Mouse (Mus musculus) midbrain, embryonic 16.5 days (tissue): ENCODE results near the gene Sipa1l3. TPM values are rescaled to one million over a fixed set of nuclear protein-coding genes. Genes with fewer than 3 reads are reported as not detected.

ENCODE experiments used
- ATAC-seq: fragments of 200-750 bp; cut with Nextera tagmentation; 2 replicates; pipeline ENCODE4 v1.8.0; 2017; ENCODE audit warnings: moderate TSS enrichment
- H3K27ac ChIP-seq: fragments of 300-500 bp; sonication (generic); 2 replicates; pipeline ENCODE4 v1.5.1; 2014; ENCODE audit warnings: mild to moderate bottlenecking, low read length, mixed read lengths
- H3K27me3 ChIP-seq: fragments of 300-500 bp; sonication (generic); 2 replicates; pipeline ENCODE4 v1.6.1; 2014; ENCODE audit warnings: low read depth, low read length, mixed read lengths; ENCODE audit not compliant: control insufficient read depth, insufficient read depth
- H3K36me3 ChIP-seq: fragments of 300-500 bp; sonication (generic); 2 replicates; pipeline ENCODE4 v1.6.1; 2014; ENCODE audit warnings: mild to moderate bottlenecking, low read length, moderate library complexity, mixed read lengths; ENCODE audit not compliant: control insufficient read depth, insufficient read depth
- H3K4me1 ChIP-seq: fragments of 300-500 bp; sonication (generic); 2 replicates; pipeline ENCODE4 v1.6.1; 2014; ENCODE audit warnings: mild to moderate bottlenecking, low read length, mixed read lengths; ENCODE audit not compliant: control insufficient read depth, insufficient read depth
- H3K4me2 ChIP-seq: fragments of 300-500 bp; sonication (generic); 2 replicates; pipeline ENCODE4 v1.6.1; 2014; ENCODE audit warnings: mild to moderate bottlenecking, low read length, mixed read lengths
- H3K4me3 ChIP-seq: fragments of 300-500 bp; sonication (generic); 2 replicates; pipeline ENCODE4 v1.5.1; 2014; ENCODE audit warnings: low read depth, mild to moderate bottlenecking, low read length, moderate library complexity, mixed read lengths
- H3K9ac ChIP-seq: fragments of 300-500 bp; sonication (generic); 2 replicates; pipeline ENCODE4 v1.6.1; 2014; ENCODE audit warnings: low read depth, low read length, mixed read lengths
- H3K9me3 ChIP-seq: fragments of 300-500 bp; sonication (generic); replicated peaks from 2 replicates; pipeline ENCODE4 v1.6.1; 2014; ENCODE audit warnings: mild to moderate bottlenecking, low read length, mixed read lengths; ENCODE audit not compliant: control insufficient read depth, poor library complexity, severe bottlenecking
- WGBS: fragments of 180-500 bp; shearing (Covaris S2); extraction: QIAGEN DNeasy Blood & Tissue Kit; methylation state at CpG from one replicate; pipeline ENCODE4 v1.1.7; 2014; 5-methylcytosine and 5-hydroxymethylcytosine counted together
- polyA plus RNA-seq: library from polyadenylated mRNA; unstranded; fragments of >200 nt; fragmentation: Nextera tagmentation; extraction: Ambion mirVana; gene quantifications from 2 replicates; pipeline ENCODE4 v1.2.1, GENCODE M21; 2015

Sipa1l3 gene
- polyA plus RNA-seq, 1 experiment from 2014 or later = 17.3 TPM

DNA sequence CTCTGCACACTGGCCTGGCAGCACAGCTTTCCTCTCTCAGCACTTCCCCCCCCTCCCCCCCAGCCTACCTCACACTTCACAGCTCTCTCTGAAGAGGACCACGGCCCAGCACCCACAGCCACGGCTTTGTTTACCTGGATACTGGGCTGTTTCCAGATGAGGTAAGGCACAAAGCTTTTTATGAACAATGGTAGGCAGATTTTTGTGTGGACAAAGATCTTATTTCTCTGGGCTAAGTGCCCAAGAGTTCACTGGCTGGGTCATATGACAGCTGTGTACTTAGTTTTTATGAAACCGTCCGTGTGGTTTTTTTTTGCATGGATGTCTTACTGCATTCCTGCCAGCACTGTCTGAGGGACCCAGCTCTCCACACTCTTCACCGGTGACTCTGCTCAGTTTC, 93.8 kb downstream of the Sipa1l3 start:
- no peaks in the 10 kb centered on the region for H3K9me3 ChIP-seq
- H3K4me3 ChIP-seq = no peak overlapping the region
- WGBS = 57% methylated on average over 5 of the region's 5 CpGs
- no peaks in the 10 kb centered on the region for H3K27me3 ChIP-seq
- no peaks in the 10 kb centered on the region for H3K36me3 ChIP-seq
- no peak overlapping the region for H3K9ac ChIP-seq
- peaks cover 6% of the 10 kb centered on the region; the same call in 1 of the 2 replicates for H3K4me1 ChIP-seq
- no peak for ATAC-seq
- no peak overlapping the region for H3K27ac ChIP-seq
- no peak overlapping the region for H3K4me2 ChIP-seq

DNA sequence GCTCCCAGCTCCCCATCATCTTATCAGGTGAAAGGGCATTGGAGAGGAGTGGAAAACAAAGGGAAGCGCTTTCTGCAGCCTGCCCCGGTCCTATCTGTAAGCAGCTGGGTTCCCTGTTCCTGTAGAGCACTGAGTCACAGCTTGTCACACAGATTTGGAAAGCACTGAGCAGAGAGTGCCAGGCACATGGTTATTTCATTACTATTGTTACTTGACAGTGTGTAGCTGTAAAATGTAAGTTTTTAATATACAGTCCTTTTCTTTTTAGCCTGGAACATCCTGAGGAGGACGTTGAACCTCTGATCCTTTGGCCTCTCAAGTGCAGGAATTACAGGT, 96.6 kb downstream of the Sipa1l3 start:
- Histone ChIP-seq H3K27me3 (no peaks in the 10 kb centered on the region), H3K9ac (no peak overlapping the region; the same call in 1 of the 2 replicates), H3K4me2 (no peak overlapping the region), H3K4me3 (no peak overlapping the region), H3K27ac (peak overlapping the region; percentile 34), H3K9me3 (no peaks in the 10 kb centered on the region), H3K36me3 (no peaks in the 10 kb centered on the region), H3K4me1 (peaks cover 8% of the 10 kb centered on the region; the same call in 1 of the 2 replicates)
- ATAC-seq = no peak
- 20% methylated on average over 3 of the region's 3 CpGs for WGBS

DNA sequence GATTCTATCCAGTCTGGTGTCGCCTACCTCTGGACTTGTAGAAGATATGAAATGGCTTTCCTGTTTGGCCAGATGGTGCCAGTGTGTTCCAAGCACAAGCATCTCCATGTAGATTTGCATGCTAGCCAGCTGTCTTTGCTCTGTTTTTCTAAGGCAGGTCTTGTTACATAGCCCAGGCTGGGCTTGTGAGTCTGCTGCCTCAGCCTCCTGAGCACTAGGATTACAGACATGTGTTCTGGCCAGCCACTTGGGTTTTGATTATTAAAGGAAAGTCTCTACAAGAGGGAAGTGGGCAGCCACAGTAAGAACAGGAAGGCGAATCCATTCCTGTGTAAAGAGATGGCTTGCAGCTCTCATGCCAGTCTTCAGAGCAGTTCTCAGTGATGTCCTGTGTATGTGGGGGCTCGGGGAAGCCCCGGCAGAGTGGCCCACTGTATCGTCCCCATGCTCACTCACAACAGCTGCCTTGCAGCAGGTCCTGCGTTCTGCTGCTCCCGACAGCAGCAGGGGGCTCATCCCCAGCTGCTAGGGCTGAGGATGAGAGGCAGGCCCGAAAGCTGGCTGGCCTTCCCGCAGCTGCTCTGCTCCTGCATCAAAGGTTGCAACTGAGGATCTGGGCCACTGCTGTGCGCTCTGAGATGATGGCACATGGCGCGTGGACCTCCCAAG, 97.1 kb downstream of the Sipa1l3 start:
- Histone ChIP-seq H3K27ac (peak overlapping the region; percentile 34), H3K4me3 (no peak overlapping the region), H3K9me3 (no peaks in the 10 kb centered on the region), H3K9ac (no peak overlapping the region; the same call in 1 of the 2 replicates), H3K4me1 (peaks cover 8% of the 10 kb centered on the region; the same call in 1 of the 2 replicates), H3K36me3 (no peaks in the 10 kb centered on the region), H3K4me2 (no peak overlapping the region), H3K27me3 (no peaks in the 10 kb centered on the region)
- whole genome bisulfite sequencing = 17% methylated on average over 12 of the region's 12 CpGs
- no peak for ATAC-seq

DNA sequence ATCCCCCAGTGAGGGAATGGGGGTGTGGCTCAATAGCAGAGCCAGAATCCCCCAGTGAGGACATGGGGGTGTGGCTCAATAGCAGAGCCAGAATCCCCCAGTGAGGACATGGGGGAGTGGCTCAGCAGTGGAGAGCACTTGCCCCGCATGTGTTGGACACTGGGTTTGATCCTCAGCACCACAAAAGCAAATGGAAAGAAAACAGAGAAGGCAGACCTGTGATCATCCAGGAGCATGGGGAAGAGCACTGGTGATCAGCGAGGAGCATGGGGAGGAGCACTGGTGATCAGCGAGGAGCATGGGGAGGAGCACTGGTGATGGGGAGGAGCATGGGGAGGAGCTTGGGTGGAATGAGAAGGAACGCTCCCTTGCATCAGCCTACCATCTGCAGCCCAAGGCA, 98.6 kb downstream of the Sipa1l3 start:
- WGBS = 56% methylated on average over 4 of the region's 4 CpGs
- Histone ChIP-seq H3K9ac (no peak overlapping the region), H3K27ac (no peak overlapping the region), H3K36me3 (no peaks in the 10 kb centered on the region), H3K9me3 (no peaks in the 10 kb centered on the region), H3K4me1 (peaks cover 8% of the 10 kb centered on the region; the same call in 1 of the 2 replicates), H3K4me2 (no peak overlapping the region), H3K27me3 (no peaks in the 10 kb centered on the region), H3K4me3 (no peak overlapping the region)
- no peak for ATAC-seq

DNA sequence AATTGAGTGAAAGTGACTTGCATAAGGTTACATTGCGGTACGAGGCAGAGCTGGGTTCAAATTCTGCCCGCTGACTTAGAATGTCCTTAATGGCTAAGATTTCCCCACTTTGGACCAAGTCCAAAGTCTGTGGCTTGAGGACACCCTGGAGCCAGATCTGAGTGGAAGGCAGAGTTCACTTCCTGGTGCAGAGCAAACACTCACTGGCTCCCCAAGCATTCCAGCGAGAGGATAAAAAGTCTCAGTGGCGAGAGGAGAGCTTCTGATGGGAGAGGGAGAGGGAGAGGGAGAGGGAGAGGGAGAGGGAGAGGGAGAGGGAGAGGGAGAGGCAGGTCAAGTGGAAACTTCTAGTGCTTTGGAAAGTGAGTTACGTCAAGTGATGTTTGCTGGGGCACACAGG, 100.2 kb downstream of the Sipa1l3 start:
- Histone ChIP-seq H3K9me3 (no peaks in the 10 kb centered on the region), H3K9ac (no peak overlapping the region), H3K36me3 (no peaks in the 10 kb centered on the region), H3K27ac (no peak overlapping the region), H3K4me1 (peaks cover 8% of the 10 kb centered on the region; the same call in 1 of the 2 replicates), H3K4me3 (no peak overlapping the region), H3K4me2 (no peak overlapping the region), H3K27me3 (no peaks in the 10 kb centered on the region)
- no peak for ATAC-seq
- 73% methylated on average over 6 of the region's 6 CpGs for WGBS

DNA sequence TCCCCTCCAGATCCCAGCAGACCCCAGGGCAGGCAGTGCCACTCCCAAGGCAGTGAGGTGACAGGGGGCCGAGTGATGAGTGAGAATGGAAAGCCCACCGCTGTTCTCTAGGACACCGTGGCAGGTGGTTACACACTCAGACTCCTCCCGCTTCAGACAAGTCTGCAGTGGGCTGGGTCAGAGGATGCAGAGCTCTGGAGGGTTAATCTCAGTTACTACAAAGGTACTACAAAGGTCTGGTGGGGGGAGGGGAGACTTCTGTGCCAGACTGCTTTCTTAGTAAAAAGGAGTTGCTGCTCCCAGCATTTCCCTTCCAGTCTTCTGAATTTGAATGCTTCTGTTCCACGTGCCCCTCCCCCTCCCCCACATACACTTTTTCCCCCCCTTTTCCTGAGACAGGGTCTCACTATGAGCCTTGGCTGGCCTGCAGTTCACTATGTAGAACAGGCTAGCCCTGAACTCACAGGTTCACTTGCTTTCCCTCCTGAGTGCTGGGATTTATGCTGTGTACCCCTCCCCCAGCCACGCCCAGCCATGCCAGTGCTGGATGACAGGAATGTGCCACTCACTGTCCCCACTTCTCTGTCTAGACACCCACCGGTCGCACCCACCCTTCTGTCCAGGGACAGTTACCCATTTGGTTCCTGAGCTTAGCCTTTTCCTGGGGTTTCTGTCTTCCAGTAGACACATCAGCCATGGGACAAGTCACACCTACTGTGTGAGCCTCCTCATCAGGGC, 100.9 kb downstream of the Sipa1l3 start:
- Histone ChIP-seq H3K9me3 (no peaks in the 10 kb centered on the region), H3K4me2 (no peak overlapping the region), H3K9ac (no peak overlapping the region), H3K4me1 (peaks cover 8% of the 10 kb centered on the region; the same call in 1 of the 2 replicates), H3K4me3 (no peak overlapping the region), H3K27me3 (no peaks in the 10 kb centered on the region), H3K36me3 (no peaks in the 10 kb centered on the region), H3K27ac (no peak overlapping the region)
- 32% methylated on average over 8 of the region's 8 CpGs for WGBS
- ATAC-seq = no peak

DNA sequence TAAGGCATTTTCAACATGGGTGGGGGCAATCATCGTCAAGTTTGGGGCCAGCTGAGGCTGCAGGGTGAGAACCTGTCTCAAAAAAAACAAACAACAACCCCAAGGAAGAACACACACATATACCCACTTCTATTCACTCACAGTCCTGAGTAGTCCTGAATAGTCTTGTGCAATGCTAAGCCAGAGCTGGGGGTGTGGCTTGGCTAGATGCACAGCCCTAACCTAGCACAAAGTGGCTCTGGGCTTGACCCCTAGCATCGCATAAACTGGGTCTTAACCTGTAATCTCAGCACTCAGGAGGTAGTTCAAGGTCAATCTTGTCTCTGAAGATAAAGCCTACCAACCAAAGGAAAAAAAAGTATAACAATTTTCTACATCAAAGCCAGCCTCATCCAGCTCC, 101.5 kb downstream of the Sipa1l3 start:
- H3K4me2 ChIP-seq = no peak overlapping the region
- ATAC-seq = no peak
- H3K9me3 ChIP-seq = no peaks in the 10 kb centered on the region
- H3K27me3 ChIP-seq = no peaks in the 10 kb centered on the region
- H3K4me1 ChIP-seq = peaks cover 6% of the 10 kb centered on the region; the same call in 1 of the 2 replicates
- no peak overlapping the region for H3K27ac ChIP-seq
- H3K36me3 ChIP-seq = no peaks in the 10 kb centered on the region
- 44% methylated on average over 2 of the region's 2 CpGs for WGBS
- no peak overlapping the region for H3K9ac ChIP-seq
- H3K4me3 ChIP-seq = no peak overlapping the region

DNA sequence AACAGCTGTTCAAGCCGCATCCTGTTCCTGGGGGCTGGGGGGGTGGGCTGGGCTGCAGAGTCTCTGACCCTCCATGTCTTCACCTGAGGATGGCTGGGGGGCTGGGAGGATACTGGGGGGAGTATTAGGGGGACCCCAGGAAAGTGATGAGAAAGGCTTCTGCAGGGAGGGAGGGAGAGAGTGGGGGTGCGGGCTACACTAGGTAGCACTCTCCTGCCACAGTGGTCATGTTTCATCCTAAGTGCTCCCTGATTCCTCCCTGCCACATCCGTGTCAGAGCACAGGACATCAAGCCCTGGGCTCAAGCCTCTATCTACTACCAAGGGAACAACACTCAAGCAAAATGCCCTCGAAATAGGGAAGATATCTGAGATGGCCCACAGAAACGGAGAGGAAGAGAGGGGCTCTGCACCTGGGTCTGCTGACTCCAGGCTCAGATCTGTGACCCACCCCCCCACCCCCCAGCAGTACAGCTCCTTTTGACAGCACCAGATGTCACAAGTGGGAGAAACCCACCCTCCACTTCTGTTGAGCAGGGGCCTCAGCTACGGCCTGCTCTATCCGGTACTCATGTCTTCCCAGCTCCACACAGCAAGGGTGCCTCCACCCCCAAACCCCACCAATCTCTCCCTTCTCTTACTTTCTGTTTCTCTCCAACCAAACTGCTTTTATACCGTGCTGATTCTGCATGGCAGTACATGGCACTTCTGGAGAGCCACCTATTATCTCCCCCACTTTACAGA, 106.4 kb downstream of the Sipa1l3 start:
- 65% methylated on average over 8 of the region's 8 CpGs for WGBS
- no peaks in the 10 kb centered on the region for H3K27me3 ChIP-seq
- no peaks in the 10 kb centered on the region for H3K36me3 ChIP-seq
- H3K9me3 ChIP-seq = no peaks in the 10 kb centered on the region
- H3K4me2 ChIP-seq = no peak overlapping the region
- ATAC-seq = peak; percentile 16; the same call in 1 of the 2 replicates
- H3K27ac ChIP-seq = 0 out of 2 replicates have a peak overlapping the region, but pooled peaks have one; percentile 19
- no peak overlapping the region for H3K9ac ChIP-seq
- no peak overlapping the region for H3K4me3 ChIP-seq
- H3K4me1 ChIP-seq = no peaks in the 10 kb centered on the region
